Mouse (Mus musculus): ENCODE data around the gene Tppp3. TPM values are rescaled to one million over a fixed set of nuclear protein-coding genes. Genes with fewer than 3 reads are reported as not detected.

Gene Tppp3
- total RNA-seq, 2 experiments from 2014 or later = 52.8 to 53.4 TPM

DNA sequence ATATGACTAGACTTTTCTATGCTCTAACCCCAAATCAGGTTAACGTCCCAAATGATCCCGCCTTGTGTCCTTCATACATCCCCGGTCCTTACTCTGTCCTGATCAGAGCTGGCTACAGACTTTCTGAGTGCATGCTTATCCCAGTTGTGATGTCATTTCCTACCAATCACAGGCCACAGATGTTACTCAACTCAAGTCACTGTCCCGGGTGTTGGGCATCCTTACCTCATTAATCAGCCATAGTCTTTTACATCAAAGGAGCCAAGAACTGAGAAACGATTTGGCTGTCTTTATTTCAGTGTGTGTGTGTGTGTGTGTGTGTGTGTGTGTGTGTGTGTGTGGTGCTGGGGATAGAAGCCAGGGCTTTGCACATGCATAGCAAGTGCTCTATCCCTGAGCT is 17.2 kb downstream of the Tppp3 start:
- DNase-seq = no peak
- H3K27ac ChIP-seq = 0 out of 2 replicates have a peak overlapping the region, but pooled peaks have one; percentile 46
- intact Hi-C loops (cut with DNase I) = loop anchor here (5.0 kb wide), 1 partner anchor 42 kb away; the partner anchor contains the start of genes Kctd19 and Lrrc36
- H3K4me3 ChIP-seq = no peak overlapping the region
- no peak for TF ChIP-seq CTCF (IDR thresholded peaks at IDR 0.05)

DNA sequence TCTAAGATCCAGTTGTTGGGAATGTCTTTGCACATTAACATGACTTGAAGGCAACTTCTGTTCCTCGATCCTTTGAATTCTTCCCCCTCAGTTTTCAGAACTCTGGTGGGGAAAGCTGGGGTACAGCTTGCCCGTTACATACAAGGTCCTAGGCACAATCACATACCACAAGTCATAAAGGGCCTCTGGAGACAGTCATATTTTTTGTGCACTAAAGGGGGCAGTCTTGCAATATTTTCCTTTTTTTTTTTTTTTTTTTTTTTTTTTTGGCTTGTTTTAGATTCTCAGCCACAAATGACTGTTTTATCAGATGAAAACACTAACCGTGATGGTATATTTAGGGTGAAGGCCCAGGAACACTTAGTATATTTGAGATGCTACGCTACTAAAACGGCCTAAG is 18.0 kb downstream of the Tppp3 start:
- intact Hi-C loops (cut with DNase I) = loop anchor here (5.0 kb wide), 1 partner anchor 41 kb away; the partner anchor contains the start of genes Kctd19 and Lrrc36

DNA sequence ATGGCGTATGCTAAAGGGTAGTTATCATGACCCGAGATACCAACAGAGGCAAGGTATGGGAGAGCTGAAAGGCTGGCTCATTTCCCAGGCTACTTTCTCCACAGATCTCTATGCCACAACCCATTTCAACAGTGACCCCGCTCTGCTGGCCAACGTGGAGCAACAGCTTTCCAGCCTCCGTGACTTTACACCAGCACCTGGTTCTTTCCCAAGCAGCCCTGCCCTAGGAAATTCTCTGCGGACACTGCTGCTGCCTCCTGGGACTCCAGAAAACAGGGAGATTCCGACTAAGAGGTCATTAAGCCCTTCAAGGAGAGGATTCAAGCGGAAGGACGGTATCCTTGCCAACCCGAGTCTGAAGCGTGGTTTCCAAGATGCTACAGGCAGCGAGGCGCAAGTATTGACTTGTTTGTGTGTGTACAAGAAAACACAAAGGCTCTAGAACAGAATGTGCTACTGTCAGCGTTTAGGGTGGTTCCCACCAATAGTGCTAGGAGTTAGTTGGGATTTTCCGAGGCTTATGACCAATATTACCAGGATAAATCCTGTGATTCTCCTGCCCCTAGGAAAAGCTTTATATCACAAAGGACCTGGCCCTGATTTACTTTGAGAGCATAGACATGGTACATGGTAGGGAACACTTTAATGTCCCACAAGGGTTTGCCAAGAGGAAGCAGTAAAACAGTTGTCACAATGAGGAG is 19.3 kb downstream of the Tppp3 start:
- no peak for DNase-seq

More for the DNA sequence above, 18.0 kb downstream of the Tppp3 start:
- no peak for DNase-seq
- peak; percentile 42; the same call in 1 of the 2 replicates for TF ChIP-seq CTCF (IDR thresholded peaks at IDR 0.05)
- peak overlapping the region; percentile 57 for H3K27ac ChIP-seq
- no peak overlapping the region for H3K4me3 ChIP-seq

DNA sequence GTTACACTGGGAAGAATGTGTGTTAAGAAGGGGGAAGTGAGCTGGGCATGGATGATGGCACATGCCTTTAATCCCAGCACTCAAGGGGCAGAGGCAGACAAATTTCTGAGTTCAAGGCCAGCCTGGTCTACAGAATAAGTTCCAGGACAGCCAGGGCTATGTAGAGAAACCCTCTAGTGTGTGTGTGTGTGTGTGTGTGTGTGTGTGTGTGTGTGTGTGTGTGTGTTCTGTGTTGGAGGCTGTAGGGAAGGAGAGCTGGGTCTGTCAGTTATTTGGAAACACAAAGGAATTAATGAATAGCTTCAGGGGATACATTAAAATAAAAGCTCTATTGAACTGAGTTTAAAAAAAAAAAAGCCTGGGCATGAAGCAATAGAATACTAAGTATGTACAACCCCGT is 20.3 kb downstream of the Tppp3 start:
- H3K4me3 ChIP-seq = no peak overlapping the region
- intact Hi-C loops (cut with DNase I) = loop anchor here (5.0 kb wide), 1 partner anchor 39 kb away; the partner anchor contains the start of genes Kctd19 and Lrrc36
- no peak for DNase-seq
- H3K27ac ChIP-seq = no peak overlapping the region
- no peak for TF ChIP-seq CTCF (IDR thresholded peaks at IDR 0.05)

More for the DNA sequence above, 19.3 kb downstream of the Tppp3 start:
- TF ChIP-seq CTCF (IDR thresholded peaks at IDR 0.05) = no peak
- Histone ChIP-seq H3K4me3 (no peak overlapping the region), H3K27ac (peak overlapping the region; percentile 46)
- intact Hi-C loops (cut with DNase I) = loop anchor here (5.0 kb wide), 1 partner anchor 40 kb away; the partner anchor contains the start of genes Kctd19 and Lrrc36

DNA sequence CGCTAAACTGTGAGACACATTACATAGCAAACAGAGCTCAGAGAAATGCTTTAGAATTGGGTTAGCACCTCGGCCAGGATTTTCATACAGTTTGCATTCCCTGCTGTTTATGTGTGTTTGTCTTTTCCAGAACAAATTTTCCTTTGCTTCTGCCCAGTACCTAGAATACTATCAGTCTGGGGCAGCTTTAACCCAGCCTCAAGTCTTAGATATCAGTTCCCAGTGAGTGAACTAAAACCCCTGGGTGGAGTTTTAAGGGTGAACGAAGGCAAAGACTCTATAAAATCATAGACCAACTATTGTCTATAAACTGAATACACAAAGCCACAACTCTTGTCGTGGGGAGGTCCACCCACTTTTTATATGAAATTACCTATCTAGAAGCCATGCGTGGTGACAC is 22.7 kb downstream of the Tppp3 start:
- no peak for TF ChIP-seq CTCF (IDR thresholded peaks at IDR 0.05)
- no peak overlapping the region for H3K4me3 ChIP-seq
- H3K27ac ChIP-seq = no peak overlapping the region
- no peak for DNase-seq
- intact Hi-C loops (cut with DNase I) = no loop called here

DNA sequence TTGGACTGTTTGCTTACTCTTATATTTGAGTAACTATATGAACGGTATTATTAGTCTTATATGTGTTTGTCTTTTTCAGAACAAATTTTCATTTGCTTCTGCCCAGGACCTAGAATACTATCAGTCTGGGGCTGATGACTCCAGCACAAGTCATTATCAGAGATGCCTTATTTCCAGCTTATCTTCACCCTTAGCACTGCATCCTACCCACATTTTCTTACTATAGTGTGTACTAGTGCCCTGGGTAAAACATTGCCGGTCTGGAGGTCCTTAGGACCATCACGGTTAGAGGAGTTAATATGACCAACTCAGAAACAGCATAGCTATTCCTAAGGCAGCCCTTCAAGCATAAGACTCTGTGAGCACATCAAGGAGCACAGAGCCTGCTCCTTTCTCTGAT is 23.1 kb downstream of the Tppp3 start:
- no peak overlapping the region for H3K4me3 ChIP-seq
- no peak for TF ChIP-seq CTCF (IDR thresholded peaks at IDR 0.05)
- no peak for DNase-seq
- intact Hi-C loops (cut with DNase I) = no loop called here
- no peak overlapping the region for H3K27ac ChIP-seq

DNA sequence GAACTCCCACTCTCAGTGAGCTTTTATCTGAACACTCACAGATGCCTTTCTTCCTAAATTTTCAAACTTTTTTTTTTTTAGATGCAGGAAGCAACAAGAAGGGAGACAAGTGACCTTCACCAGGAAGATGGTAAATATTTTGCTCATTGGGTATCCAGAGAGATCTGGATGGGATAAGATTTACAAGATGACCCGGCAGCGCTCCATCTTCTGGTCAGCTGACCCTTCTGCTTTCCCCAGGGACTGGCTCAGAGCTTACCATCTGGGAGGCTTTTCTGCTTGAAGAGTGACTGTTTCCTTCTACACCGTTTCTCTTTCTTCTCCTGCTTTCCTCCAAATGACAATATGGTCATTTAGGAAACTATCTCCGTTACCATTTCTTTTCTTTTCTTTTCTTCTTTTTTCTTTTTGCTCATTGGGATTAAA is 25.2 kb downstream of the Tppp3 start:
- DNase-seq = peak; percentile 71

DNA sequence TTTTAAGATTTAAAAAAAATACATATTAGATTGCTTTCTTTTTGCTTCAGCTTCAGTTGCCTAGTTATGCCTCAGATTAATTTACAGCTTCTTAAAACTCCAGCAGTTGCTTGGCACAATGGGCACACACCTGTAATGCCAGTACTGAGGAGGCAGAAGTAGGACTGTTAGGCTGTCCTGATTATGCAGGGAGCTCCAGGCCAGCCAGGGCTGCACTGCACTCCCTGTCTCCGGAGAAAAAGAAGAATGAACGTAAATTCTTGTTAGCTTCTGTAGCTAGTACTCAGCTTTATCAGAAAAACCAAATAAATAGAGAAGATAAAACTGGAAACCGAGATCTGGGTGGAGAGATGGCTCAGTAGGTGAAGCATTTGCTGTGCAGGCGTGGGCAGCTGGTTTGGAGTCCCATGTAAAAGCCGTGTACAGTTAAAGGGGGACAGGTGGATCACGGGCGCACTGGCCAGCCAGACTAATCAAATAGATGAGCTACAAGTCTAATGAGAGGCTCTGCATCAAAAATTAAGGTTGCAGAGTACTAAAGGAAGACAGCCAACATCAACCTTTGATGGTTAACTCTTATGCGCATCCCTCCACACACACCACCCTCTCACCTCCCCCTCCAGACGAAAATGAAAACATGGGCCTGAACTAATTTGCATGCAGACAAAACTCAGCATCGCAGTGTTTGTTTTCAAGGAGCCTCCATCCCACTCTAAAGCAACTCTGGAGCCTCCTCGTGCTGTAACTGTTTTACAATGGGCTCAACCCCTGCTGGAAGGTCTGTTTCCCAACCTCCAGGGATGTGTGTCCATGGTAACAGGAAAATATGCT is 25.8 kb downstream of the Tppp3 start:
- Histone ChIP-seq H3K4me3 (peak overlapping the region; percentile 2; the same call in 1 of the 2 replicates), H3K27ac (peak overlapping the region; percentile 55)
- intact Hi-C loops (cut with DNase I) = no loop called here
- no peak for TF ChIP-seq CTCF (IDR thresholded peaks at IDR 0.05)
- no peak for DNase-seq

More for the DNA sequence above, 25.2 kb downstream of the Tppp3 start:
- TF ChIP-seq CTCF (IDR thresholded peaks at IDR 0.05) = no peak
- Histone ChIP-seq H3K27ac (peak overlapping the region; percentile 55), H3K4me3 (peak overlapping the region; percentile 2; the same call in 1 of the 2 replicates)
- intact Hi-C loops (cut with DNase I) = no loop called here

DNA sequence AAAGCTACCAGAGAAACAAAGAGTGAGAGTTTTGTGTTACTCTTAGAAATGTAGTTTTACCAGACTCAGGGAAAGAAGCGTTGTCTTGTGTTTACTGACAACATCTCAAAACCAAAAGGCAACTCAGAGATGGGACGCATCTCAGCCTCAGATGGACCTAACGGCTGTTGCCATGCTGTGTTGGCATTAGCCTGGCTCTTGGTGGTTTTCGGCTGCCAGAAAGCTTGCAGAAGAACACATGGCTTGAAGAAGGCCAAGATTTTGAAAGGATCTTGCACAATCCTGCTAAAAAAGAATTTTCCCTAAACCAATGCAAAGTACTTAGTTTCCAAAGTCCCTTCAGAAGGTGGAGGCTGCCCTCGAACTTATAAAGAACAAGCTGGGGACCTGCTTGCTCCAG is 28.7 kb downstream of the Tppp3 start:
- no peak for TF ChIP-seq CTCF (IDR thresholded peaks at IDR 0.05)
- intact Hi-C loops (cut with DNase I) = no loop called here

DNA sequence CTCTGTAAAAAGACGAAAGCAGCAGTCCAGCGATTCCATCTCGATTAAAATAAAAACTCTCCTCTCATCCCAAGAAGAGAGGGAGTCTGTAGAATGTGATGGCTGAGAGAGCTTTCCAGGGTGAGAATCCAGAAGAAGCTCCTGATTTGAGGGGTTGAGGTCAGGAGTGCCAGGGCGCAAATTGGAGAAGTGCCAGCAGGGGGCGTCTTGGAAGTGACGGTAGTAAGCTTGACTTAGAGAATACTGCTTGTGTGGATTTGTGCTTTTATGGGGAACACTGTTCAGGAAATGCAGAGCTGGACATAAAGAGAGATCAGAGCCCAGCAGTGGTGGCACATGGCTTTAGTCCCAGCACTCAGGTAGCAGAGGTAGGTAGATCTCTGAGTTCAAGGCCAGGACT is 29.9 kb downstream of the Tppp3 start:
- Histone ChIP-seq H3K27ac (no peak overlapping the region), H3K4me3 (no peak overlapping the region)
- peak; percentile 44 for DNase-seq
- TF ChIP-seq CTCF (IDR thresholded peaks at IDR 0.05) = peak; percentile 35
- intact Hi-C loops (cut with DNase I) = no loop called here

More for the DNA sequence above, 28.7 kb downstream of the Tppp3 start:
- H3K4me3 ChIP-seq = no peak overlapping the region
- H3K27ac ChIP-seq = no peak overlapping the region
- no peak for DNase-seq

DNA sequence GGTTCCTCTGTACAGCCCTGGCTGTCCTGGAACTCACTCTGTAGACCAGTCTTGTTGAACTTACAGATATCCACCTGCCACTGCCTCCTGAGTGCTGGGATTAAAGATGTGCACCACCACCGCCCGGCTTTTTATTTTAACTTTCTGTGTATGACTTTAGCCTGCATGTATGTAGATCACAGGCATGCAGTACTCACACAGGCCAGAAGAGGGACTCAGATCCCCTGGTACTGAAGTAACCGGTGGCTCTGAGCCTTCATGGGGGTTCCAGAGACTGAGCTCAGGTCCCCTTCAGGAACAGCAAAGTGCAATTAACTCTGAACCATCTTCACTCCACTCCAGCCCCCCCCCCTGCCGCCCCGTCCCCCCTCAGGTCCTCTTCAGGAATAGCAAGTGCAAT is 32.5 kb downstream of the Tppp3 start:
- intact Hi-C loops (cut with DNase I) = loop anchor here (2.0 kb wide), 1 partner anchor 32 kb away; the partner anchor contains the start of gene Tppp3
- no peak overlapping the region for H3K27ac ChIP-seq
- H3K4me3 ChIP-seq = no peak overlapping the region
- peak; percentile 64 for TF ChIP-seq CTCF (IDR thresholded peaks at IDR 0.05)
- DNase-seq = peak; percentile 48

DNA sequence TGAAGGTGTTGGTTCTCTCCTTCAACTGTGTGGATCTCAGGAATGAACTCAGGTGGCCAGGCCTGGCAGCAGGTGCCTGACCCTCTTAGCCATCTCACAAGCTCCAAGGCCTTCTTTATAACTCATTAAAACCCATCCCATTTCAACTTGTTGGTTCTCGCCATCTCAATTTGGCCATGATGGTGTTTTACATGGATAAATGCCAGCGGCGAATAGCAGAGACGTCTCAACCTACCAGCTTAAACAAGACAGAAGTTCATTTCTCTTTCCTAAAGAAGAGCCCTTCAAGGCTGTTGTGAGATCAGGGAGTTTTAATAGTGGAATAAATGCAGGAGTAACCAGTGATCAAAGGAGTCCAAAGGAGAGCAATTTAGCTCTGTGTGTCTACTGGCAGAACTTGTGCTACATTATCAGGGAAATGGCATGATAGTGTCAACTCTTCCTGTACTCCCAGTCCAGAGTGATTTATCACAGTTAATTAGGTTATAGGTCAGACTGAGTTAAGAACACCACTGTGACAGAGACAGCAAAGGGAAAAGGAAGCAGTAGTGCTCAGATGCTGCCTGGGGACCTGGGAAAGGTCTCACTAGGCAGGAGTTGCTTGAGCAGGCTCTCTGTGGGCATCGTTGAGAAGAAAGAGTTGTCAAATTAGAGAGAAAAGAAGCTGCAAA is 34.1 kb downstream of the Tppp3 start:
- TF ChIP-seq CTCF (IDR thresholded peaks at IDR 0.05) = no peak
- intact Hi-C loops (cut with DNase I) = no loop called here
- no peak for DNase-seq
- Histone ChIP-seq H3K4me3 (no peak overlapping the region), H3K27ac (no peak overlapping the region)

Measured in gastrocnemius, adult 2 months (tissue).